ENCODE assay signal across 21 mouse cellular contexts in the genomic region with DNA sequence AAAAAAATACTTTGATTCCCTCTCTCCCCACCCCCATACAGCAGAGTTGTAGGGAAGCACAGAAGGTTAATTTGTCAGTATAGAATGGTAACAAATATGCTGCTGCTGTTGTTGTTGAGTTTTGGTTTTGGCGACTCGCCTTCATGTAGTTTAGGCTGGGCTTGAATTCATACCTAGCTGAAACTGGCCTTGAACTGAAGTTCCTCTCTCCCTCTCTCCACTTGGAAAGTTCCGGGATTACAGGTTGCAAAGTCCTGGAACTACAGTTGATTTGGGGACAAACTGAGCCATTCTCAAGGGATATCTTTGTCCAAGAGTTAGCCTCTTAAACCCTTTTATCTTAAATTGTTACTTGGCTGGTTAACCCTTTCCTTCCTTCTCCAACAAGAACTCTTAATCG. TPM values are rescaled to one million over a fixed set of nuclear protein-coding genes. Genes with fewer than 3 reads are reported as not detected.
DNase-seq lines count a peak whose midpoint lies in the region; ATAC-seq and TF ChIP-seq lines count a peak whose summit lies in the region.
"Had no signal": no experiment of that assay in that cellular context is flagged by ENCODE, and none has a peak within 500 bp of the region (broad histone marks: within the 10 kb centered on the region; RNA-seq: fewer than 3 reads in every experiment).

No protein-coding gene starts in this region.

- TF ChIP-seq CTCF in liver, adult 2 months (IDR thresholded peaks at IDR 0.05; ENCODE audit: low read depth, low read length) = no peak
- TF ChIP-seq CTCF in liver, postnatal 0 days (IDR thresholded peaks at IDR 0.05; ENCODE audit: low read depth) = no peak

- peaks cover 2% of the 10 kb centered on the region; the same call in 1 of the 2 replicates for H3K79me2 ChIP-seq in liver, adult 2 months (ENCODE audit: control insufficient read depth, insufficient read depth, low read length)

- TF ChIP-seq POLR2A in liver, adult 2 months (IDR thresholded peaks at IDR 0.05; ENCODE audit: extremely low read depth, insufficient read depth, low read length) = no peak

- peak; percentile 27 for DNase-seq in heart, adult 11 months
- DNase-seq in liver, adult 2 months (ENCODE audit: extremely low read depth, low read depth, low spot score) = peak; percentile 55
- DNase-seq in liver, postnatal 0 days = no peak
- peak; percentile 1 for DNase-seq in midbrain, embryonic 10.5 days (ENCODE audit: low spot score)
- DNase-seq in midbrain, embryonic 11.5 days (ENCODE audit: low spot score, missing footprints) = no peak
- DNase-seq: adrenal gland, adult 2 months; adrenal gland, adult 8-10 months; adrenal gland, postnatal 10 days; adrenal gland, postnatal 14 days; adrenal gland, postnatal 25 days; adrenal gland, postnatal 36 days; B cell, adult 2 months; cerebellum, adult 11 months; cerebellum, adult 11-12 months; cerebellum, adult 18-20 months had no signal

- H3K27ac ChIP-seq in heart, embryonic 12.5 days (ENCODE audit: poor library complexity, severe bottlenecking) = no peak overlapping the region
- 0 out of 2 replicates have a peak overlapping the region, but pooled peaks have one; percentile 8 for H3K27ac ChIP-seq in liver, adult 2 months (replicated peaks; ENCODE audit: insufficient read depth, low read depth, low read length)
- no peak overlapping the region for H3K27ac ChIP-seq in liver, postnatal 0 days (ENCODE audit: low read depth)
- H3K27ac ChIP-seq in midbrain, embryonic 10.5 days (replicated peaks) = no peak overlapping the region
- no peak overlapping the region for H3K27ac ChIP-seq in midbrain, embryonic 11.5 days (ENCODE audit: low read depth, low read length)

- no peaks in the 10 kb centered on the region for H3K9me3 ChIP-seq in heart, embryonic 12.5 days (replicated peaks)
- H3K9me3 ChIP-seq in liver, postnatal 0 days (ENCODE audit: low read length) = no peaks in the 10 kb centered on the region
- no peaks in the 10 kb centered on the region for H3K9me3 ChIP-seq in midbrain, embryonic 10.5 days (replicated peaks)
- H3K9me3 ChIP-seq in midbrain, embryonic 11.5 days (ENCODE audit: control insufficient read depth, low read length) = no peaks in the 10 kb centered on the region
- H3K9me3 ChIP-seq: G1E had no signal

- H3K4me3 ChIP-seq in heart, embryonic 12.5 days = no peak overlapping the region
- H3K4me3 ChIP-seq in liver, adult 2 months (ENCODE audit: insufficient read depth, low read depth, low read length) = no peak overlapping the region
- no peak overlapping the region for H3K4me3 ChIP-seq in liver, postnatal 0 days (ENCODE audit: low read depth, low read length)
- no peak overlapping the region for H3K4me3 ChIP-seq in midbrain, embryonic 10.5 days
- no peak overlapping the region for H3K4me3 ChIP-seq in midbrain, embryonic 11.5 days (ENCODE audit: low read depth, low read length)

- TF ChIP-seq EP300 in liver, postnatal 0 days (IDR thresholded peaks at IDR 0.05; ENCODE audit: low read depth) = no peak

- no peak for ATAC-seq in heart, embryonic 12.5 days (ENCODE audit: insufficient number of reproducible peaks, low FRiP score)
- no peak for ATAC-seq in liver, postnatal 0 days
- no peak for ATAC-seq in midbrain, embryonic 11.5 days (ENCODE audit: low FRiP score)
- ATAC-seq: activated CD4-positive, CD25-positive, alpha-beta regulatory T cell, adult 4 months; CD4-positive, CD25-positive, alpha-beta regulatory T cell, adult 4 months; Patski had no signal

- no peak overlapping the region for H3K4me2 ChIP-seq in heart, embryonic 12.5 days
- H3K4me2 ChIP-seq in liver, postnatal 0 days (ENCODE audit: low read depth, low read length) = no peak overlapping the region
- no peak overlapping the region for H3K4me2 ChIP-seq in midbrain, embryonic 11.5 days

- H3K36me3 ChIP-seq in heart, embryonic 12.5 days = peaks cover 2% of the 10 kb centered on the region; the same call in 1 of the 2 replicates
- peaks cover 14% of the 10 kb centered on the region for H3K36me3 ChIP-seq in liver, adult 2 months (ENCODE audit: control insufficient read depth, insufficient read depth, low read length)
- H3K36me3 ChIP-seq in liver, postnatal 0 days (replicated peaks; ENCODE audit: insufficient read depth, low read length) = peaks cover 7% of the 10 kb centered on the region; the same call in 1 of the 2 replicates
- peaks cover 7% of the 10 kb centered on the region; the same call in 1 of the 2 replicates for H3K36me3 ChIP-seq in midbrain, embryonic 10.5 days
- H3K36me3 ChIP-seq in midbrain, embryonic 11.5 days (ENCODE audit: control insufficient read depth, insufficient read depth, low read length) = no peaks in the 10 kb centered on the region

- H3K27me3 ChIP-seq in heart, embryonic 12.5 days (replicated peaks) = no peaks in the 10 kb centered on the region
- no peaks in the 10 kb centered on the region for H3K27me3 ChIP-seq in liver, adult 2 months (ENCODE audit: control insufficient read depth, insufficient read depth, low read length)
- no peaks in the 10 kb centered on the region for H3K27me3 ChIP-seq in liver, postnatal 0 days (ENCODE audit: insufficient read depth, low read length)
- no peaks in the 10 kb centered on the region for H3K27me3 ChIP-seq in midbrain, embryonic 10.5 days (ENCODE audit: low read depth, poor library complexity, severe bottlenecking)
- H3K27me3 ChIP-seq in midbrain, embryonic 11.5 days (ENCODE audit: control insufficient read depth, insufficient read depth, low read length) = no peaks in the 10 kb centered on the region
- H3K27me3 ChIP-seq: CH12.LX, Patski had no signal

- WGBS in heart, embryonic 12.5 days = 58% methylated on average over 4 of the region's 4 CpGs
- 64% methylated on average over 4 of the region's 4 CpGs for WGBS in liver, adult 2 months
- 68% methylated on average over 4 of the region's 4 CpGs for WGBS in liver, postnatal 0 days (ENCODE audit: insufficient replicate concordance)
- WGBS in midbrain, embryonic 10.5 days = 82% methylated on average over 4 of the region's 4 CpGs
- 81% methylated on average over 4 of the region's 4 CpGs for WGBS in midbrain, embryonic 11.5 days

- H3K9ac ChIP-seq in heart, embryonic 12.5 days = no peak overlapping the region
- no peak overlapping the region for H3K9ac ChIP-seq in liver, adult 2 months (ENCODE audit: low read depth, low read length)
- no peak overlapping the region for H3K9ac ChIP-seq in liver, postnatal 0 days (replicated peaks)
- no peak overlapping the region for H3K9ac ChIP-seq in midbrain, embryonic 11.5 days (ENCODE audit: low read length)

- peaks cover 5% of the 10 kb centered on the region for H3K4me1 ChIP-seq in heart, embryonic 12.5 days (replicated peaks)
- peaks cover 21% of the 10 kb centered on the region for H3K4me1 ChIP-seq in liver, adult 2 months (ENCODE audit: control insufficient read depth, insufficient read depth, low read length)
- peaks cover 15% of the 10 kb centered on the region for H3K4me1 ChIP-seq in liver, postnatal 0 days (ENCODE audit: insufficient read depth)
- peaks cover 22% of the 10 kb centered on the region for H3K4me1 ChIP-seq in midbrain, embryonic 10.5 days
- H3K4me1 ChIP-seq in midbrain, embryonic 11.5 days (ENCODE audit: control insufficient read depth, insufficient read depth, low read length) = peaks cover 4% of the 10 kb centered on the region; the same call in 1 of the 2 replicates

RNA-seq across cellular contexts. Expression of gene Arpp19, which starts 1.5 kb away (rescaled TPM):
- polyA plus RNA-seq in heart, embryonic 12.5 days (2016; fragmentation: Nextera tagmentation; extraction: Ambion mirVana) = 265 and 268 TPM in 2 replicates
- total RNA-seq in liver, adult 2 months (2014; rRNA removed) = 23.0 and 38.5 TPM in 2 replicates
- polyA plus RNA-seq in liver, adult 2 months (2012; rRNA removed) = 7.8 and 8.1 TPM in 2 replicates
- 187 and 189 TPM in 2 replicates for polyA plus RNA-seq in liver, postnatal 0 days (2015; fragmentation: Nextera tagmentation; extraction: Ambion mirVana)
- polyA plus RNA-seq in midbrain, embryonic 10.5 days (2016; fragmentation: Nextera tagmentation; extraction: Ambion mirVana) = 327 and 357 TPM in 2 replicates
- polyA plus RNA-seq in midbrain, embryonic 11.5 days (2014; fragmentation: Nextera tagmentation; extraction: Ambion mirVana) = 353 and 371 TPM in 2 replicates

RNA-seq across cellular contexts. Expression of gene Myo5a, which starts 34.9 kb away (rescaled TPM):
- 15.8 and 17.4 TPM in 2 replicates for polyA plus RNA-seq in heart, embryonic 12.5 days (2016; fragmentation: Nextera tagmentation; extraction: Ambion mirVana)
- 0.74 and 1.1 TPM in 2 replicates for total RNA-seq in liver, adult 2 months (2014; rRNA removed)
- 0.06 and 0.17 TPM in 2 replicates for polyA plus RNA-seq in liver, adult 2 months (2012; rRNA removed)
- polyA plus RNA-seq in liver, postnatal 0 days (2015; fragmentation: Nextera tagmentation; extraction: Ambion mirVana) = 1.2 and 1.3 TPM in 2 replicates
- 18.1 and 22.5 TPM in 2 replicates for polyA plus RNA-seq in midbrain, embryonic 10.5 days (2016; fragmentation: Nextera tagmentation; extraction: Ambion mirVana)
- polyA plus RNA-seq in midbrain, embryonic 11.5 days (2014; fragmentation: Nextera tagmentation; extraction: Ambion mirVana) = 27.9 and 29.2 TPM in 2 replicates

Comparison
In these comparisons a context has a peak if more than half of its experiments do, and no peak if none do; other contexts are left out.
1. DNase-seq: peak in heart, adult 11 months (single experiment), liver, adult 2 months (single experiment) and midbrain, embryonic 10.5 days (single experiment); none in liver, postnatal 0 days (single experiment) and midbrain, embryonic 11.5 days (single experiment).
2. RNA of gene Arpp19, which starts 1.5 kb away (polyA plus RNA-seq): 327 to 357 TPM in midbrain, embryonic 10.5 days, 353 to 371 TPM in midbrain, embryonic 11.5 days, 265 to 268 TPM in heart, embryonic 12.5 days and 187 to 189 TPM in liver, postnatal 0 days; 7.8 to 8.1 TPM in liver, adult 2 months; every median in the first group is over 10 times any median in the second.